Comparison of ENCODE assay signal across 12 mouse cellular contexts in the genomic region with DNA sequence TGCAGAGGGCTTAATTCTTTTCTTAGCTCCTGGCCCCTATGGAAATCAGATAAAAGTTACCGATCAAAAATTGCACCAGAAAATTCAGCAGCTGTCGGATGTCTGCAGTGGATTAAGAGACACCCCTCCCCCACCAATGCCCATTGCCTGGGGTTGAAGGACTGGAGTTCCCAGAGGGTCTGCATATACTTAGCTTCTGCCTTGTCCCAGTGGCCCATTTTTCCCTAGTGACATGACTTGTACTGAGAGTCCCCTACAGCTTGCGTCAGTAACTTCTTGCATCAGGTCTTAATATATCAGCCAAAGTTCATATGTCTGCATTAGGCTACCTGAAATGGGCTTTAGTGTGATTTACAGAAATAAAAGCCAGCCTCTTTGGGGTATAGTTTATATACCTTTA. TPM values are rescaled to one million over a fixed set of nuclear protein-coding genes. Genes with fewer than 3 reads are reported as not detected.
DNase-seq lines count a peak whose midpoint lies in the region; ATAC-seq and TF ChIP-seq lines count a peak whose summit lies in the region.
"Had no signal": no experiment of that assay in that cellular context is flagged by ENCODE, and none has a peak within 500 bp of the region (broad histone marks: within the 10 kb centered on the region; RNA-seq: fewer than 3 reads in every experiment).

No protein-coding gene starts in this region.

- TF ChIP-seq CTCF in forebrain, postnatal 0 days (IDR thresholded peaks at IDR 0.05; ENCODE audit: low read depth) = no peak

- 51% methylated on average over 3 of the region's 3 CpGs for WGBS in midbrain, embryonic 11.5 days
- WGBS in midbrain, embryonic 16.5 days = 17% methylated on average over 3 of the region's 3 CpGs
- 40% methylated on average over 3 of the region's 3 CpGs for WGBS in liver, embryonic 11.5 days
- WGBS in neural tube, embryonic 15.5 days = 41% methylated on average over 3 of the region's 3 CpGs
- WGBS in forebrain, postnatal 0 days = 59% methylated on average over 3 of the region's 3 CpGs

- no peak overlapping the region for H3K9ac ChIP-seq in midbrain, embryonic 11.5 days (ENCODE audit: low read length)
- H3K9ac ChIP-seq in midbrain, embryonic 16.5 days (ENCODE audit: low read depth, low read length) = no peak overlapping the region
- H3K9ac ChIP-seq in liver, embryonic 11.5 days (ENCODE audit: low read depth, low read length) = peak overlapping the region; percentile 53
- H3K9ac ChIP-seq in neural tube, embryonic 15.5 days (replicated peaks) = no peak overlapping the region
- H3K9ac ChIP-seq in forebrain, postnatal 0 days = no peak overlapping the region
- H3K9ac ChIP-seq: kidney, embryonic 15.5 days had no signal

- H3K27me3 ChIP-seq in midbrain, embryonic 11.5 days (ENCODE audit: control insufficient read depth, insufficient read depth, low read length) = no peaks in the 10 kb centered on the region
- no peaks in the 10 kb centered on the region for H3K27me3 ChIP-seq in midbrain, embryonic 16.5 days (ENCODE audit: control insufficient read depth, insufficient read depth, low read depth, low read length)
- no peaks in the 10 kb centered on the region for H3K27me3 ChIP-seq in liver, embryonic 11.5 days (replicated peaks; ENCODE audit: control insufficient read depth, insufficient read depth, low read length)
- no peaks in the 10 kb centered on the region for H3K27me3 ChIP-seq in neural tube, embryonic 15.5 days (replicated peaks)
- H3K27me3 ChIP-seq in forebrain, postnatal 0 days (ENCODE audit: insufficient read depth, low read length) = no peaks in the 10 kb centered on the region
- H3K27me3 ChIP-seq: kidney, embryonic 15.5 days had no signal

- no peaks in the 10 kb centered on the region for H3K9me3 ChIP-seq in midbrain, embryonic 11.5 days (ENCODE audit: control insufficient read depth, low read length)
- H3K9me3 ChIP-seq in midbrain, embryonic 16.5 days (replicated peaks; ENCODE audit: control insufficient read depth, low read length, poor library complexity, severe bottlenecking) = no peaks in the 10 kb centered on the region
- no peaks in the 10 kb centered on the region for H3K9me3 ChIP-seq in liver, embryonic 11.5 days (ENCODE audit: control insufficient read depth, low read length)
- H3K9me3 ChIP-seq in neural tube, embryonic 15.5 days (replicated peaks) = no peaks in the 10 kb centered on the region
- no peaks in the 10 kb centered on the region for H3K9me3 ChIP-seq in forebrain, postnatal 0 days (ENCODE audit: low read length)
- H3K9me3 ChIP-seq: kidney, embryonic 15.5 days had no signal

- H3K4me2 ChIP-seq in midbrain, embryonic 11.5 days = no peak overlapping the region
- H3K4me2 ChIP-seq in midbrain, embryonic 16.5 days (ENCODE audit: low read length) = no peak overlapping the region
- peak overlapping the region; percentile 55 for H3K4me2 ChIP-seq in liver, embryonic 11.5 days
- no peak overlapping the region for H3K4me2 ChIP-seq in neural tube, embryonic 15.5 days
- no peak overlapping the region for H3K4me2 ChIP-seq in forebrain, postnatal 0 days (ENCODE audit: low read depth)
- H3K4me2 ChIP-seq: kidney, embryonic 15.5 days had no signal

- peaks cover 12% of the 10 kb centered on the region for H3K4me1 ChIP-seq in midbrain, embryonic 11.5 days (ENCODE audit: control insufficient read depth, insufficient read depth, low read length)
- peaks cover 18% of the 10 kb centered on the region for H3K4me1 ChIP-seq in midbrain, embryonic 16.5 days (ENCODE audit: control insufficient read depth, insufficient read depth, low read length)
- H3K4me1 ChIP-seq in liver, embryonic 11.5 days (replicated peaks; ENCODE audit: control insufficient read depth, insufficient read depth, low read length) = peaks cover 48% of the 10 kb centered on the region
- peaks cover 17% of the 10 kb centered on the region for H3K4me1 ChIP-seq in neural tube, embryonic 15.5 days
- H3K4me1 ChIP-seq in forebrain, postnatal 0 days (ENCODE audit: insufficient read depth) = no peaks in the 10 kb centered on the region

- no peaks in the 10 kb centered on the region for H3K36me3 ChIP-seq in midbrain, embryonic 11.5 days (ENCODE audit: control insufficient read depth, insufficient read depth, low read length)
- H3K36me3 ChIP-seq in midbrain, embryonic 16.5 days (ENCODE audit: control insufficient read depth, insufficient read depth, low read length) = no peaks in the 10 kb centered on the region
- H3K36me3 ChIP-seq in liver, embryonic 11.5 days (ENCODE audit: control insufficient read depth, insufficient read depth, low read length) = peaks cover 2% of the 10 kb centered on the region; the same call in 1 of the 2 replicates
- H3K36me3 ChIP-seq in neural tube, embryonic 15.5 days = peaks cover 4% of the 10 kb centered on the region; the same call in 1 of the 2 replicates
- 0 out of 2 replicates have a peak, but pooled peaks cover 6% of the 10 kb centered on the region for H3K36me3 ChIP-seq in forebrain, postnatal 0 days (ENCODE audit: insufficient read depth)

- peak overlapping the region; percentile 51; the same call in 1 of the 2 replicates for H3K27ac ChIP-seq in midbrain, embryonic 11.5 days (ENCODE audit: low read depth, low read length)
- H3K27ac ChIP-seq in midbrain, embryonic 16.5 days (ENCODE audit: low read length) = no peak overlapping the region
- peak overlapping the region; percentile 94 for H3K27ac ChIP-seq in liver, embryonic 11.5 days (ENCODE audit: low read depth, low read length)
- H3K27ac ChIP-seq in neural tube, embryonic 15.5 days (replicated peaks) = peak overlapping the region; percentile 14; the same call in 1 of the 2 replicates
- no peak overlapping the region for H3K27ac ChIP-seq in forebrain, postnatal 0 days (ENCODE audit: low read depth, low read length)
- H3K27ac ChIP-seq: kidney, embryonic 15.5 days had no signal

- ATAC-seq in midbrain, embryonic 11.5 days (ENCODE audit: low FRiP score) = peak; percentile 55; the same call in 1 of the 2 replicates
- ATAC-seq in midbrain, embryonic 16.5 days = no peak
- ATAC-seq in liver, embryonic 11.5 days (replicated peaks; ENCODE audit: low FRiP score) = peak; percentile 48
- no peak for ATAC-seq in neural tube, embryonic 15.5 days (ENCODE audit: low FRiP score)
- ATAC-seq in forebrain, postnatal 0 days = no peak

- peak; percentile 62 for DNase-seq in adrenal gland, postnatal 10 days
- DNase-seq in adrenal gland, adult 8-10 months = no peak
- DNase-seq in midbrain, embryonic 11.5 days (ENCODE audit: low spot score, missing footprints) = no peak
- no peak for DNase-seq in liver, embryonic 11.5 days (ENCODE audit: low spot score)
- DNase-seq in forebrain, postnatal 0 days = no peak
- no peak for DNase-seq in kidney, postnatal 36 days
- DNase-seq: heart, postnatal 4 days; lung, postnatal 14 days had no signal

- no peak overlapping the region for H3K4me3 ChIP-seq in midbrain, embryonic 11.5 days (ENCODE audit: low read depth, low read length)
- no peak overlapping the region for H3K4me3 ChIP-seq in midbrain, embryonic 16.5 days (ENCODE audit: low read depth, low read length)
- H3K4me3 ChIP-seq in liver, embryonic 11.5 days (ENCODE audit: low read depth, low read length) = 0 out of 2 replicates have a peak overlapping the region, but pooled peaks have one; percentile 6
- no peak overlapping the region for H3K4me3 ChIP-seq in neural tube, embryonic 15.5 days (replicated peaks)
- H3K4me3 ChIP-seq in forebrain, postnatal 0 days (ENCODE audit: low read depth, low read length) = no peak overlapping the region
- H3K4me3 ChIP-seq: kidney, embryonic 15.5 days had no signal

RNA-seq across cellular contexts. Expression of gene Wipi2, which starts 22.9 kb away (rescaled TPM):
- total RNA-seq in adrenal gland, postnatal 10 days (2021) = 100 to 1,000 TPM in 1 of 2 experiments, 10 to 100 TPM in 1; 93.6 to 102 TPM
- total RNA-seq in adrenal gland, adult 8-10 months (2022) = 100 to 1,000 TPM in 2 of 4 experiments, 10 to 100 TPM in 2; 92.3 to 120 (median 107) TPM
- polyA plus RNA-seq in midbrain, embryonic 11.5 days (2014; fragmentation: Nextera tagmentation; extraction: Ambion mirVana) = 53.1 and 55.7 TPM in 2 replicates
- 43.9 and 45.1 TPM in 2 replicates for polyA plus RNA-seq in midbrain, embryonic 16.5 days (2015; fragmentation: Nextera tagmentation; extraction: Ambion mirVana)
- 52.7 and 56.3 TPM in 2 replicates for polyA plus RNA-seq in liver, embryonic 11.5 days (2014; fragmentation: Nextera tagmentation; extraction: Ambion mirVana)
- 41.1 and 43.3 TPM in 2 replicates for polyA plus RNA-seq in neural tube, embryonic 15.5 days (2015; fragmentation: Nextera tagmentation; extraction: Ambion mirVana)
- total RNA-seq in forebrain, postnatal 0 days (2014; rRNA removed) = 62.5 and 68.0 TPM in 2 replicates
- 32.2 and 37.4 TPM in 2 replicates for polyA plus RNA-seq in forebrain, postnatal 0 days (2015; fragmentation: Nextera tagmentation; extraction: Ambion mirVana)

RNA-seq across cellular contexts. Expression of gene Mmd2, which starts 41.8 kb away (rescaled TPM):
- total RNA-seq in adrenal gland, postnatal 10 days (2021) = 10 to 100 TPM; 46.5 to 54.0 TPM
- total RNA-seq in adrenal gland, adult 8-10 months (2022) = 10 to 100 TPM; 33.7 to 65.5 (median 38.5) TPM
- 8.4 and 9.1 TPM in 2 replicates for polyA plus RNA-seq in midbrain, embryonic 11.5 days (2014; fragmentation: Nextera tagmentation; extraction: Ambion mirVana)
- polyA plus RNA-seq in midbrain, embryonic 16.5 days (2015; fragmentation: Nextera tagmentation; extraction: Ambion mirVana) = 52.2 and 74.2 TPM in 2 replicates
- polyA plus RNA-seq in liver, embryonic 11.5 days (2014; fragmentation: Nextera tagmentation; extraction: Ambion mirVana) = 20.2 and 23.0 TPM in 2 replicates
- 57.8 and 59.2 TPM in 2 replicates for polyA plus RNA-seq in neural tube, embryonic 15.5 days (2015; fragmentation: Nextera tagmentation; extraction: Ambion mirVana)
- total RNA-seq in forebrain, postnatal 0 days (2014; rRNA removed) = 112 and 118 TPM in 2 replicates
- 107 and 127 TPM in 2 replicates for polyA plus RNA-seq in forebrain, postnatal 0 days (2015; fragmentation: Nextera tagmentation; extraction: Ambion mirVana)
- total RNA-seq: granulocyte monocyte progenitor cell, adult 5-6 weeks had no signal

RNA-seq across cellular contexts. Expression of gene Slc29a4, which starts 41.9 kb away (rescaled TPM):
- 10 to 100 TPM; 17.2 to 24.0 TPM for total RNA-seq in adrenal gland, postnatal 10 days (2021)
- 10 to 100 TPM; 19.9 to 51.4 (median 32.9) TPM for total RNA-seq in adrenal gland, adult 8-10 months (2022)
- 22.8 and 23.2 TPM in 2 replicates for polyA plus RNA-seq in midbrain, embryonic 11.5 days (2014; fragmentation: Nextera tagmentation; extraction: Ambion mirVana)
- 83.1 and 84.7 TPM in 2 replicates for polyA plus RNA-seq in midbrain, embryonic 16.5 days (2015; fragmentation: Nextera tagmentation; extraction: Ambion mirVana)
- polyA plus RNA-seq in liver, embryonic 11.5 days (2014; fragmentation: Nextera tagmentation; extraction: Ambion mirVana) = 1.3 and 1.7 TPM in 2 replicates
- 72.5 and 82.4 TPM in 2 replicates for polyA plus RNA-seq in neural tube, embryonic 15.5 days (2015; fragmentation: Nextera tagmentation; extraction: Ambion mirVana)
- 67.8 and 76.4 TPM in 2 replicates for total RNA-seq in forebrain, postnatal 0 days (2014; rRNA removed)
- polyA plus RNA-seq in forebrain, postnatal 0 days (2015; fragmentation: Nextera tagmentation; extraction: Ambion mirVana) = 104 and 107 TPM in 2 replicates
- total RNA-seq: granulocyte monocyte progenitor cell, adult 5-6 weeks had no signal

Comparison
In these comparisons a context has a peak if more than half of its experiments do, and no peak if none do; other contexts are left out.
1. ATAC-seq: peak in midbrain, embryonic 11.5 days (single experiment) and liver, embryonic 11.5 days (single experiment); none in midbrain, embryonic 16.5 days (single experiment), neural tube, embryonic 15.5 days (single experiment) and forebrain, postnatal 0 days (single experiment).
2. H3K27ac ChIP-seq: peak in midbrain, embryonic 11.5 days (single experiment), liver, embryonic 11.5 days (single experiment) and neural tube, embryonic 15.5 days (single experiment); none in midbrain, embryonic 16.5 days (single experiment) and forebrain, postnatal 0 days (single experiment).